Mouse (Mus musculus): ENCODE results near the gene Esr2.

DNA sequence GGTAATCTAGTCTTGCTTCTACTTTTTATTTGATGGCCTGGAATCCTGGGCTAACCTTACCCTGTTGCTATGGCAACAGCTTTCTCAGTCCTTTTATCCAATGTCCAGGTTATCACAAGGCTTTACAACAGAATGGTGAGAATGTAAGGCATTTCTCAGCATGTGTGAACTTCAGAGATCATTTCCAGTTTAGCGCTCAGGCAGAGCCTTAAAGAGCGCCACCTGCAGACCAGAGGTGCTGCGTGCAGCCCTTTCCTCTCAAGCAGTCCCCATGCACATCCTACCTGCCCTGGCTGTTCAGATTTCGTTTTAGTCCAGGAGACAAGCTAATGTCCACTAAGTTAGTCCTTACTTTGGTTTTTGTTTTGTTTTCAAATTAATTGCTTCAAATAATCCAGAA is 46.8 kb downstream of the Esr2 start:
- TF ChIP-seq CTCF (IDR thresholded peaks at IDR 0.05; ENCODE audit: borderline replicate concordance, extremely low read depth, insufficient read depth, insufficient read length) (peak; percentile 70), POLR2A (IDR thresholded peaks at IDR 0.05; ENCODE audit: borderline replicate concordance, extremely low read depth, insufficient read depth, insufficient read length, poor library complexity, severe bottlenecking) (no peak)
